Mouse (Mus musculus): ENCODE data around the gene Tpx2.

DNA sequence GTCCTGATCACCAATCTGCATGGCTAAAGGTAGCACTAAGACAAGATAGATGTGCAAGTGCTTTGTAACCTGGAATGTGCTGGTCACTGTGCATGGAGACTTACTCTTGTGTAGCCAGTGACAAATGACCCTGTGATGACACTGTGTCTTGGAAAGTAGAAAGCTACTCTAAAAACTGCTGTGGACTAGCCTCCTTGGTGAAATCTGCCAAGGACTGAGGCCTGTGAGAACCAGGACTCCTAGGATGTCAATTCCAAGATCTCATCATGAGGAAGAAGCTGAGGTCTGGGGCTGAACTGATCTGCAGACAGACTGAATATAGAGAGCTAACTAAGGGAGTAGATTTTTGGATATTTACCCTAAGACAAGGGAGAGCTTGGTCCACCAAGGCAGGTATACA is 26.2 kb upstream of the Tpx2 start:
- TF ChIP-seq MAX (IDR thresholded peaks at IDR 0.05; ENCODE audit: low read depth) (no peak), POLR2A (IDR thresholded peaks at IDR 0.05; ENCODE audit: insufficient read length, low read depth) (no peak), E2F4 (IDR thresholded peaks at IDR 0.05; ENCODE audit: insufficient read depth) (no peak), USF1 (IDR thresholded peaks at IDR 0.05; ENCODE audit: low read depth) (no peak), CEBPB (IDR thresholded peaks at IDR 0.05; ENCODE audit: insufficient read depth, poor library complexity, severe bottlenecking) (no peak), TCF3 (IDR thresholded peaks at IDR 0.05; ENCODE audit: insufficient read length, low read depth) (no peak), TCF12 (IDR thresholded peaks at IDR 0.05; ENCODE audit: insufficient read depth, poor library complexity, severe bottlenecking) (no peak), MYOD1 (IDR thresholded peaks at IDR 0.05; ENCODE audit: control insufficient read depth in 1 of 3, insufficient read length in 2 of 3, low read depth in 2 of 3) (no peak), SRF (IDR thresholded peaks at IDR 0.05; ENCODE audit: control insufficient read depth, insufficient read length, low read depth) (no peak), POLR2AphosphoS2 (IDR thresholded peaks at IDR 0.05; ENCODE audit: insufficient read length, low read depth) (no peak)

All from myocyte (in vitro differentiated cells).